Mouse (Mus musculus): ENCODE measurements at regions not wholly inside any gene's neighbourhood (a gene's known extent, or its start where the extent isn't known, plus 50 kb on each side); places are given as distances from the start of the nearest gene placed in this dataset.
A peak's percentile ranks its signal among the peaks of the same experiment; 100 is the strongest.

- no peak for DNase-seq (ENCODE audit: low read depth)
These were observed 218.5 kb upstream of the Gbe1 start for GRCm38 (mm10) chr16:70095221-70095620.

GRCm38 (mm10) chr16:70103791-70104378 lies 209.9 kb upstream of the Gbe1 start:
- no peak for DNase-seq (ENCODE audit: low read depth)

GRCm38 (mm10) chr16:70141466-70141865 lies 172.3 kb upstream of the Gbe1 start:
- no peak for DNase-seq (ENCODE audit: low read depth)

GRCm38 (mm10) chr16:70147673-70148359 lies 165.9 kb upstream of the Gbe1 start:
- DNase-seq (ENCODE audit: low read depth): no peak

GRCm38 (mm10) chr16:70154587-70154986 lies 159.2 kb upstream of the Gbe1 start:
- DNase-seq (ENCODE audit: low read depth): no peak

GRCm38 (mm10) chr16:70160539-70160938 lies 153.2 kb upstream of the Gbe1 start:
- DNase-seq (ENCODE audit: low read depth): peak; percentile 36

- no peak for DNase-seq (ENCODE audit: low read depth)
These were observed 138.6 kb upstream of the Gbe1 start for GRCm38 (mm10) chr16:70175140-70175539.

GRCm38 (mm10) chr16:70178975-70179374 lies 134.8 kb upstream of the Gbe1 start:
- DNase-seq (ENCODE audit: low read depth): no peak

GRCm38 (mm10) chr16:70213861-70214597 lies 99.7 kb upstream of the Gbe1 start:
- DNase-seq (ENCODE audit: low read depth): no peak

- DNase-seq (ENCODE audit: low read depth): no peak
These were observed 98.9 kb upstream of the Gbe1 start for GRCm38 (mm10) chr16:70214800-70215199.

- DNase-seq (ENCODE audit: low read depth): no peak
These were observed 86.0 kb upstream of the Gbe1 start for GRCm38 (mm10) chr16:70227601-70228226.

- DNase-seq (ENCODE audit: low read depth): no peak
These were observed 81.0 kb upstream of the Gbe1 start for GRCm38 (mm10) chr16:70232706-70233105.

- DNase-seq (ENCODE audit: low read depth): no peak
These were observed 78.6 kb upstream of the Gbe1 start for GRCm38 (mm10) chr16:70235189-70235588.

- DNase-seq (ENCODE audit: low read depth): no peak
These were observed 74.3 kb upstream of the Gbe1 start for GRCm38 (mm10) chr16:70239432-70239941.

- no peak for DNase-seq (ENCODE audit: low read depth)
These were observed 69.5 kb upstream of the Gbe1 start for GRCm38 (mm10) chr16:70244205-70244756.

GRCm38 (mm10) chr16:70244963-70245362 lies 68.8 kb upstream of the Gbe1 start:
- no peak for DNase-seq (ENCODE audit: low read depth)

- DNase-seq (ENCODE audit: low read depth): no peak
These were observed 54.4 kb upstream of the Gbe1 start for GRCm38 (mm10) chr16:70259364-70259763.

- DNase-seq (ENCODE audit: low read depth): no peak
These were observed 53.6 kb upstream of the Gbe1 start for GRCm38 (mm10) chr16:70260151-70260550.
